Mouse (Mus musculus): ENCODE measurements at regions not wholly inside any gene's neighbourhood (a gene's known extent, or its start where the extent isn't known, plus 50 kb on each side); places are given as distances from the start of the nearest gene placed in this dataset.

DNA sequence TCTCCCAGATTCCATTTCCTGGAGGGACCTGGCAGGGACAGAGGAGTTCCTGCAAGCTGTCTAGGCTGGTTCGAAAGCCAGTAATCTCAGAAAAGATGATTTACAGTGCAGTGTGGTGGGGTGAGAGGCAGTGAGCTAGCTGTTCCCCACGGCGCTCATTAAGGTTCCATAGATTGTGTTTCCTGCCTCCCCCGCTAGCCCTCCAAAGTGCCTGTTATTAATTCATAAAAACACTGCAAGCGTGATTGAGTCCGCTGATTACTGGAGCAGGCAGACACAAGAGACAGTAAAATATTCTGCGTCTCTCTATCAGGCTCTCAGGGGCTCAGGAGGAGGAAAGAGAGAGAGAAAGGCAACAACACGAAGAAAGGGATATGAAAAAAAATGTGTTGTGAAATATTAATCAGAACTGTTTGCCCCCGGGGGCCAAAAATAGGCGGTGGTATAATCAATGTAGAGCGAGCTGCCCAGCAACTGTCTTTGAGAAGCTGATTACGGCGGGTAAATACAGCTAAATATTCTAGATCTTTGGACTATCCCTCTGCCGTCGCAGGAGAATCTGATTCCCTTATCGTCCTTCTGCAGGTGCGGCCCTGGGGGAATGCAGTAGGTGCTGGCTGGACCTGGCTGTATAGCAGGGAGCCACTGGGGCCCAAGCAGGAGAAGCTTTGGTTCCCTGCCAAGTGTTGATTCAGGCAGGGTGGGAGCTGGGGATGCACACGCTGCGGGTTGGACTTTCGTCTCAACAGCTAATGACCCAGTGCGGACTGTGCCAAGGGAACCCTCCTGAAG is 211.3 kb downstream of the Tle3 start:
- no peak for DNase-seq (ENCODE audit: low read depth, low spot score)

DNA sequence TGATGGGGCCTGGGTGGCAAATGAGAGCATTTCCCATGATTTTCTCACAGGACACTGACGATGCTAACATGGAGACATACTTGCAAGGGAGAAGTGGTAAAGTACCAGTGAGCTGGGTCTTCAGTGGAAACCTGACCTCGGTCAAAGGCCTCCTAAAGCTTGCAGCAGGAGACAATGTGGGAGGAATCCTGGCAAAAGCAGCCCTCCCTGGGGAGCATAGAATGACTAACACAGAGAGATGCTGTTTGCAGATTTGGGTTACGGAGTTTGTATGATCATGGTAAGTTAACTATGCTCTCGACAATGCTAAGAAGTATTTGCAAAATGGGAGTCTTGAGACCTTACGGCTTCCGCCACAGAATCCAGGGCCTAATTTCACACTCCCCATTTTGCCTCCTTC is 208.9 kb downstream of the Tle3 start:
- DNase-seq (ENCODE audit: low read depth, low spot score), result peak; percentile 48

DNA sequence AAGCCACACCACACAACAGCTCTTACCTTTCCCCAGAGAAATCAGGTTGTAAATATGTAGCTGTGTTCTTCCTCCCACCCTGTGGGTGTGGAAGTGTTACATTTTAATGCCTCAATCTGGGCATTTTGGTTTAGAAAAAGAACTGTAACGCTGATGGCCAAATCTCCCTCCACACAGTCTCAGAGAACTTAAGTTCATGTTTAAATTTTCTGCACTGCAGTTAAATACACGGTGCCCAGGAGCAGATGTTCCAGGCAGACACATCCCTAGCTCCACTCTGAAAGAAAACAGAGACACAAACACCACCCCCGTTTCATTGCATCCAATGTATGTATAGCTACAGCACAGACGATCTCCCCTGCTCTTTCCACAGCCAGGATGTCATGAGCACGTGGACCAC is 206.1 kb downstream of the Tle3 start:
- DNase-seq (ENCODE audit: low read depth, low spot score), result no peak

DNA sequence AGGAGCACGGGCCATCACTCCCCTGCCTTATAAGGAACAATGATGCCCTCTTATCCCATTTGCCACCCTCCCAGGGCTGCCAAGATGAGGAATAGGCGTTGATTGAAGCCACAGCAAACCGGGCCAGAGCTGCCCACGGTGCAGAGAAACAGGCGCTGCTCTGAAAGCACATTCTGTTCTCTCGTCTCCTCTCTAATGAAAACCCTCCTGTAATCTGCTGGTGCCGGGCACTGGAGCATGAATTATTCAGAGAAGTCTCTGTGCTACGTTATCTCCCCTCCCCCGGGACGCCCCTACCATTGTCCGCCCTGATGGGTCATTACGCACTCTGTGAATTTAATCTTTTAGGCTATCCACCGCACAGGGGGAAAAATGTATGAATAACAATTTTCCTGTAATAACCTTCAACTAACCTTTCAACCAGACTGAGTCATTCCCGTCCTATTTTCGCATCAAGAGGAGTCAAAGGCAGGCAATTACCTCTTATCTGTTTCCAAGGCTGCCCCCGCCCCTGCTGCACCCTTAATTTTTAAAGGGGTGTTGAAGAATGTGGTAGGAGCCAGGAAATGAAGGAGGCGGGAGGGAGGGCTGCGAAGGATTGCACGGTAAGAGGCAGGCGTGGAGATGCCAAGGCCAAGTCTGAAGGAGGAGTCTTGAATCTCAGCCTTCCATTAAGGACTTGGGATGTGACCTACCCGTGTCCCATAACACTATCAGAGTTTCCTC is 201.6 kb downstream of the Tle3 start:
- DNase-seq (ENCODE audit: low read depth, low spot score), result no peak

DNA sequence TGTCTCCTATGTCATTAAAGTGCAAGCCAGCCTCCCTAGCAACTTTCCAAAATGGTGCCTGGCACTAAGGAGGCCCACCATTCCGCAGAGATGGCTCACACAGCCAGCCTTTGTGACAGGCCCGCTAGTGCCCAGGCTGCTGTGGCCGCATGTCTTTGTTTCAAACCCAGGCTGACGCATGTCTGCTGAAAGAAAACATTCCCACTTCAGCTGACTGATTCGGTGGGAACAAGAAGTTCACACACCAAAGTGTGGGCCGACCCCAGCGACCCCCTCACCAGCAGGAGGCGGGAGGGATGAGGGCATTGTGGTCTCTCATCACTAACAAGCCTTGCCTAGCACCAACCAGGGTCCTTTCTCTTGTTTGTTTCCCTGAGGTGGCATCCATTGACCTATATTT is 190.9 kb downstream of the Tle3 start:
- DNase-seq (ENCODE audit: low read depth, low spot score), result no peak

DNA sequence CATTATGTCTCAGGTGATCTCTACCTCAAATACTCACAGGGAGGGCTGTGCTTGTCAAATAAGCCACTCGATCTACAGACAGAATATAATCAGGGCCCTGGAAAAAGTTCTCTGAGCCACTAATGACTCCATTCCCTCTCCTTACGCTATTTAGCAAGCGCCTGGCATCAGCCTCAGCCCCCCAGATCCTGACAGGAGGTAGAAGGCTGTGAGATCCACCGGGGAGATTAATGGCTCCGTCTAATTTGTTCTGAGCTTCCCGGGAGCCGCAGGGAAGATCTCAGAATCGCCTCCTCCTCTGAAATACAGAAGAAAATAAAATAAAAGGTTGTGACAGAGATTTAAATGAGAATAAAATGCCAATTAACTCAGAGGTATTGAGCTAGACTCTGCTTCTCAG is 189.4 kb downstream of the Tle3 start:
- no peak for DNase-seq (ENCODE audit: low read depth, low spot score)

DNA sequence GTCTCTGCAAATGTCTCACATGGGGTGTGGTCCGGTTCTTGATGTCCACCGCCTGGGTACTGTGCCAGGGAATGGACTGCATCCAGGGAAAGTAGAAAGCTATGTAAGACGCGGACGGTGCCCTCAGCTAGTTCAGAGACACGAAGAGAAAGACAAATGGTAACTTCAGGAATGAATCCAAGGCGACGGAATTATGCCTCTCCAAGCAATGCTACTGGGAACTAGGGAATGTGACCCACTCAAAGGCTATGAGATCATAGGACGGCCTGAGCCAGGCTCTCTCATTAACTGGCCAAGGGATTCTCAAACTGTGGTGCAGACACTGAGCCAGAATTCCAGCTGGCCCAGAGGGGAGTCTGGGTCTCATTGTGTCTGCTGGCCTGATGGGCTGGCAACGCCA is 186.5 kb downstream of the Tle3 start:
- peak; percentile 1 for DNase-seq (ENCODE audit: low read depth, low spot score)

DNA sequence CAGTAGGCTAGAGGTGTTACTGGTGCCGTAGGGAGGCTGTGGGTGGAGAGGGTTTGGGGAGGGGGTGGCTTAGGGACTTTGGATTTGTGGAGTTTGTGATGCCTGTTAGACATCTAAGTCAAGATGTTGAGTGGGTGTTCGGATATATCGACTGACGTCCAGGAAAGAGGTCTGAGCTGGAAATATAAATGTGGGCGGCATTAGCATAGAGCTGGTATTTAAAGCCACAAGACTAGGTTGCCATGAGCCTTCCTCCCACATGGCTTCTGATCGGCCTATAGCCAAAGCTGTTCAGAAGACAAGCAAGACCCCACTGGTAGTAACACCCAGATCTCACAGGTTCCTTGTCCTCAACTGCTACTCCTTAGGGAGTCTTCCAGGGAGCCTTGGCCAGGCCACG is 184.9 kb downstream of the Tle3 start:
- no peak for DNase-seq (ENCODE audit: low read depth, low spot score)

DNA sequence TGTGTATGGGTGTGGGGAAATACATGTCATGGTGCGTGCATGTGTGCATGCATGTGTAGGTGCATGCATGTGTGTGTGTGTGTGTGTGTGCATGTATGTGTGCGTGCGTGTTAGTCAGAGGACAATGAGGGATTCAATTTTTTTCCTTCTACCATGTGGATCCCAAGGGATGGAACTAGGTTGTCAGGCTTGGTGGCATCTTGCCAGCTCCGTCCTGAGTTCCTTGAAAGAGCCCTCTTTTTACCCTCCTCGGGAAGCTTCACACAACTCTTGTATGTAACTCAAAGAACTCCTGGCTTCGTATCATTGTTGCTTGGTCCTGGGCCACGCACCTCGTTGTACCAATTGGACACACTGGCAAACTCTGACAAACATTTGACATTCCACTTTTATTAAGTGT is 183.0 kb downstream of the Tle3 start:
- peak; percentile 35 for DNase-seq (ENCODE audit: low read depth, low spot score)

DNA sequence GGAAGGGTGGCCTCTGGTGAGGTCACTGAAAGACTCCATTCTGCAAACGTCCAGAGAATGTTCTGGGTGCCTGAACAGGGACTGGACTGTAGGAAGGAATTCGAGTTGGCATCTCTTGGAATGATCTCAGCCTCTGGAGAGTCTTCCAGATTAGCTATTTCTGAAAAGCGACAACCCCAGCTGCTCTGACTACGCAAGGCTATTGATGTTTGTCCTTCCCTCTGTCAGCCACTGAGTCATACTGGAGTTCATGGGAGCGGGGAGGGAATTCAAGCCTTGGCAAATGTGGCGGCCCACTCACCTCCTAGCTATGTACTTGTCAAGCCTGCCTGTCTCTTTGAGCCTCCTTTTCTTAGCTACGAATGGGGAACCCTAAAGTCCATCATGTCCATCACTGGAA is 182.4 kb downstream of the Tle3 start:
- DNase-seq (ENCODE audit: low read depth, low spot score), result peak; percentile 94

DNA sequence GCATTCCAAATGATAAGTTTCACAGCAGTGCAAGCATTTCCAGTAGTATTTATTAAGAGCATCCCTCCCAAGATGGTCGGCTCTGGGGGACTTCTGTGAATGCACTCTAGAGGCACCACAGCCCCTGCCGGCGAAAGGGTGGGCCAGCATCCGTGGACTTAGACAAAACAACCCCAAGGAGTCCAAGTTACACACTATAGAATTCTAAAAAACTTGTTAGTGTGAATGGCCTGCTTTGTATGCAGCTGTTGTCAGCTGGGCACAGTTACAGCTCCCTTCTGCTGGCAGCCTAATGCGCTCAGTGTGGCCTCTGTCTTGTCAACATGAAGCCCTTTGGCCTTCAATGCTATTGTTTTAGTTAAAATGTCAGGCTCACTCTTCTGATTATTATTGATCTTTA is 181.5 kb downstream of the Tle3 start:
- DNase-seq (ENCODE audit: low read depth, low spot score), result no peak

DNA sequence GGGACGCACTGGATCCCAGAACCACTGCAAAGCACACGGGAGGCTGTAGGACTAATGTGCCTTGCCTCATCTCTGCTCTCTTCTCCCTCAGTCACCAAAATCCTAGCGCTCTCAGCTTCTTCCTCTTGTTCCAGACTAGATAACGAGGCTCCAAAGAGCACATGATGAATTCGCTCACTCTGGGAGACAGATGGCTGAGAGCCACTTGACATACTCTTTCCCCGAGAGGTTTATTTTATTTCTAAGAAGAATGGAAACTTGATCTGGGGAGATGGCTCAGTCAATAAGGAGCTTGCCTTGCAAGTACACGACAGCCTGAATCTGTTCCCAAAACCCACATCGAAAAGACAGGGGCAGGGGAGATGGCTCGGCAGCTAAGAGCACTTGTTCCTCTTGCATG is 179.2 kb downstream of the Tle3 start:
- DNase-seq (ENCODE audit: low read depth, low spot score), result no peak

DNA sequence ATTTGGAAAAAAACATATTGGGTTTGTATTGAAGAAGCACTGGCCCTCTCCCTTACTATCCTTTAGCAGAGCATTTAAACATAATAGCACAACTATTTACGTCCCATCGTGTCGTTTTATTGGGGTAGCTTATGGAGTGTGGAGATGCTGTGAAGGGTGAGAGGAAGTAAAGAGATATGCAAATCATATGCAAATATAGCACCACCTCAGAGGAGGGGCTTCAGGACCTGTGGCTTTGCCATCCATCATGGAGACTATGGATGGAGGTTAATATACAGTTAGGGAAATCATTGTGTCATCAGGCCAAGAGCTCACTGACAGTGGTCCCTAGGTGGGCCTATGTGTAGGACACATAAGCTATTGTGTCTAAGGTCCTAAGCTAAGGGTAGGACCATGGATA is 178.2 kb downstream of the Tle3 start:
- DNase-seq (ENCODE audit: low read depth, low spot score), result no peak

DNA sequence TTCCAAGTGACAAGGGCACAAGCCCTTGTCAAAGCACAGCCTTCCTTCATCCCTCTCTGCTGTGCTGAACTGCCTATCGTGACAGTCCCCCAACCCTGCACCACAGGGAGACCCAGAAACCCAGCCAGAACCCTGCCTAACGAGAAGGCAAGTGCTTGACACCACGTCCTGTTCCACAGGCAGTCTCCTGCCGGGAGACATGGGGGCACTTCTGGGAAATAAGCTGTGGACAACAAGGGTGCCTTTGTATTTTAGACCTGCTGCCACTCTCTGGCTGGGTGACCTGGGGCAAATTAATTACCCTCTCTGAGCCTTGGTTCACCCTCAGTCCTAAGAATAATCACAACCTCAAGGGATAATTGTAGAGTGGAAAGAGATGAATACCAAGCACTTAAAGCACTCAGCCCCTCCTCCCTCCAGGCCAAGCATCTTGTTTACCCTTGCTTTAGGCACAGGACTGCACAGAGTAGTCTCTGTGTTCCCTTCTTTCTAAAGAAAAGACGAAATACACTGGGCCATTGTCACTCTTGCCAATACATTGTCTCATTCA is 177.6 kb downstream of the Tle3 start:
- no peak for DNase-seq (ENCODE audit: low read depth, low spot score)

DNA sequence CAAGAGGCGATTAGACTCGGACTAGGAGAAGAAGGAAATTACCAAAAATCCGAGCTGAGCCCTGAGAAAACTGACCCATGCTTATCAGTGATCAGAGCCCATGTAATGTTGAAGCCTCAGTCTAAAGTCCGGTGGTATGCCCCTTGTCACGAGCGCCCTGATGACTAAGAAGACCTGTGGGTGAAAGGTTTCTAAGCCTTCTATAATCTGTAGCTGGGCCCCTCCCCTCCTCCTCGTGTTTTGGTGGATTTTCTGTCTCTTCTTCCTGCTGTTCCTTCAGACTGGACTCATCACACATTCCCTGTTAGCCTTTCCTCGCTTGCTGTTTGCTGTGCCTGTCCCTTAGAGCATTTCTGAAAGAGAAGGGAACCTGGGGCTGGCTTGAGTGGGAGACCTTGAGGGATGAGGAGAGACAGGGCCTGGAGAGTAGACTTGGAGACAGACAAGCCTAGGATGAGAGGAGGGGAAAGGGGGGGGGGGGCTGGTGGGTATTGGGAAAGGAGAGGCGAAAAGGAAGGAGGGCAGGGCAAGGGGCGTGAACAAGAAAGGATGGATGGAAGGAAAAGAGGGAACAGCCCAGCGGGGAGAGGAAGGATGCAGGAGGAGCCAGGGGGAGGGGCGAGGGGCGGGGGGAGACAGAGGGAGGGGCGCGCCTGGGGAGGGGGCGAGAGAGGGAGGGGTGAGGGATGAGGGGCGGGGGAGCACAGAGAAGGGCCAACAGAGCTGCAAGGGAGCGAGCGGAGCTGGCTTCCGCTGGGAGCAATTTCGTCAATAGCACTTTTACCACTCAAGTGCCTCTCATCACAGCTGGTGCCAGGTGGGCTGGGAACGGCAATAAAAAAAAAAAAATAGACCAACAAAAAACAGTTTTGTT is 165.4 kb downstream of the Tle3 start:
- DNase-seq (ENCODE audit: low read depth, low spot score), result no peak

DNA sequence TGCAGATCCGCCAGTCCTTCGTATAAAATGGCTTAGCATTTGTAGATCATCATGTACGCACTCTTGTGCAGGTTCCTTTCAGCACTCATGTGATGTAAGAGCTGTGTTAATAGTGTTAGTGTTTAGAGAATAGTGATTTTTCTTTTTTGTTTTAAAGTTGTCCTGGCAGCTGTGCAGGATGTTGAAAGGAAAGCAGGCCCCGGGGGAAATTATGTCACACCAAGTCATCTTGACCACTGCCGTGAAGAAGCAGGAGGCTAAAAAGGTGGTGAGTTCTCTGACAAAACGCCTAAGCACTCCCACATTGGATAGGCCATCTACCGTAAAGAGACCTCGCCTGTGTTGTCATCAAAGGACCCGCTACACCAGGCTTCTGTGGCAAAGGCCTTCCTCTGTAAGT is 161.1 kb downstream of the Tle3 start:
- DNase-seq (ENCODE audit: low read depth, low spot score), result peak; percentile 20

DNA sequence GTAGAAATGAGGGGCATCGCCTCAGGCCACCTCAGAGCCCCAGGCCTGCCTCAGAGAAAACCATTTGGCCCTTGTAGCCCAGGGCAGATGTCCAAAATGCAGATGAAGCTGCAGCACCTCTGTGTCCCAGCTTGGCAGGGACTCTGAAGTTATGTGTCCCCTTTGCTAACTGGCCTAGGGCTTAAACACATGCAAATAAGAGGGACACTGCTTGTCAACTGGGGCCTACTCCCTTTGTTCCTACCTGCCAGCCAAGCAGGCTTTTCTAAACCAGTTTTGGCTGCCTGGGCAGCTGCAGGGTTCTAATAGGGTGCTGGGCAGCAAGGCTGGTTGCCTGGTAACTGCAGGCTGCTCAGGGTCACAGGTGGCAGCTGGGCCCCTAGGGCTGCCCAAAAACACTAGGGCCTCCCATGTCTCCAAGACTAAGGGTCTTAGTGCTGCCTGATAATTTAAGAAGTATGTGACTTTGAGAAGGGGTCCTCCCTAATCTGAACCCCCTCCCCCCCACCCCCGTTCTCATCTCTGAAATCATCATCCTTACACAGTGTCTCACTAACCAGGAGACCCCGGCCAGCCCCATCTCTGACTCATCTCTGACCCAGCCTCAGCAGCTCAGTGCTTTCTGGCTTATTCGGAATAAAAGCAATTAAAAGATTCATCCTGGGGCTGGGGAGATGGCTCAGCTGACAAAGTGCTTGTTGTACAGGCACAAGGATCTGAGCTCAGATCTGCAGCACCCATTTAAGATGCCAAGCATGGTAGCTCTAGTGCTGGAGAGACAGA is 158.3 kb downstream of the Tle3 start:
- DNase-seq (ENCODE audit: low read depth, low spot score), result peak; percentile 70

DNA sequence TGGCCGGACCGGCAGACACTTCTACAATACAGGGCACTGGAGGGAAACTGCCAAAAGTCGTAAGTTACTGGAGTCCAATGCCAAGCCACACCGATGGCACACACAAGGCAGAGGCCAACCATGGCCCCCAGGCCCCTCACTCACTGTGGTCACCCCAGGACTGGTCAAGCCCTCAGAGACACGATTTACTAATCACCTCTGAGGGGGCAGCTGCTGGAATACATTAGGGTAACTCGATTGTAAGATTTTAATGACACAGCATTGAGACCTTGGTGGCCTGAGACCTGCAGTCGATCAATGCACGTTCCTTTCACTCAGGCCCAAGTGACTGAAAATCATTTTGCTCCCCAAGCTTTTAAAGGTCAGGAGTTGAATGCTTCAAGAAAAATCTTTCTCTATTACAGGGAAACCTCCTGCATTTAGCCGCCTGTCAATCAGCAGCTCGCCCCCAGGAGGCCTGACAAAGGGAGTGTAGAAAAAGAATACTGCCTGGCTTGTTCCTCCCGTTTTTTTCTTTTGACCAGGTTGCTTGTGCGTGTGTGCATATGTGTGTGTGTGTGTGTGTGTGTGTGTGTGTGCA is 156.2 kb downstream of the Tle3 start:
- no peak for DNase-seq (ENCODE audit: low read depth, low spot score)

DNA sequence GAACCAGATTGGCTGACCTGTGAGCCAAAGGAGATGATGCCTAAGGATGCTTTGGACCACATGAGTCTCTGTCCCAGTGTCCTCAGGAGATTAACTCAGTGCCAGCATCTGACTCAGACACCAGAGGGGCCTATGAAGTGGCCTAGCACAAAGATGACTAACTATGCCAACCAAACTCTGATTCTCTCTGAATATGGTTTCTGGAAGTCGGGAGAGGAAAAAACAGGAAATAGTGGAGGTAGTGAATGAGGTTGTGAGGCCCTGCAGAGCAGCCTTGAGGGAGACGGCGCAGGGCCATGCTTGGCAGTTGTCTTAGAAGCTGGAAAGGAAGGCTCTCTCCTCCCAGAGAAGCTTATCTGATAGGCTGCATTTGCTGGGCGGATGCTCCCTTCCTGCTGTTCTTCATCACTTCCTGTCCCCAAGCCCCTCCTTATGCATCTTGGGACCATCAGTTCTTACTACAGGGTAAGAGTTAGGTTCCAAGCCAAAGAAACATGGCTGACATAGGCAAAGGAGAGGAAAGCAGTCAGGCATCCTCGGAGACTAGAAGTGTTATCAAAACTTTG is 155.4 kb downstream of the Tle3 start:
- DNase-seq (ENCODE audit: low read depth, low spot score), result peak; percentile 68

DNA sequence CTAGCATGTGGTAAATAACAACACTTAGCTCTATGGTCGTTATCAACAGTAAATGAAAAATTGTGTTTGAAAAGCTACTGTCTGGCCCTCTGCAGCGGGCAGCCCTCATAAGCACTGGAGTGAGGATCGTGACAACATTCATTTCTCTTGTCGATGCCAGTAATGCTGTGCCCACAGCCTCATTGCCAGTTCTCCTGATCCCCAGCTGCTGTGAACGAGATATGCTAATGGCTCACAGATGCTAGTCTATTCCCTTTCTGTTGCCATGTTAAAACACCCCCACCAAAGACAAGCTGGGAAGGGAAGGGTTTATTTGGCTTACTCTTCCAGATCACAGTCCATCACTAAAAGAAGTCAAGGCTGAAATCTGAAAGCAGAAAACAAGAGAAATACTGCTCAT is 148.0 kb downstream of the Tle3 start:
- DNase-seq (ENCODE audit: low read depth, low spot score), result no peak

DNA sequence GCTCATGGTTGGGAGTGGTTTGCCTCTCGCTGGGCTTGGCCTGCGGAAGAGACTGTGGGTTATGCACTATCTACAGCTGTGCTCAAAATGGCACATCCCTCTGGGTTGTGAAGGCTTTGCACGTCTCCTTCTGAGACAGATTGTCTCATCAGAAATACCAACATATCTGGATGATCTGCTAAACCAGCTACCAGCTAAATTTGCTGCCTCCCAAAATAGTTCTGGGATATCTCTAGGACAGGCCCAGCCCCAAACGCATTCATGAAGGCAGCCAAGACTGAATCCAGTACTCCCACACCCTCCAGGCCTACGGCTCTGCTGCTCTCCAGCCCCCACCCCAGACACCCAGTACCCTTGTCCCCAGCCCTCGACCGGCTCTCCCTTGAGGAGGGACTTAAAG is 145.7 kb downstream of the Tle3 start:
- no peak for DNase-seq (ENCODE audit: low read depth, low spot score)
